Mouse (Mus musculus) hindbrain, embryonic 16.5 days (tissue): ENCODE data around the gene St5. TPM values are rescaled to one million over a fixed set of nuclear protein-coding genes. Genes with fewer than 3 reads are reported as not detected.

Source experiments
- ATAC-seq: fragments of 200-750 bp; cut with Nextera tagmentation; 2 replicates; pipeline ENCODE4 v1.8.0; 2017; ENCODE audit warnings: moderate TSS enrichment, moderate library complexity
- H3K27ac ChIP-seq: fragments of 300-500 bp; sonication (generic); 2 replicates; pipeline ENCODE4 v1.5.1; 2014; ENCODE audit warnings: low read depth, mild to moderate bottlenecking, control low read depth, low read length, moderate library complexity
- H3K27me3 ChIP-seq: fragments of 300-500 bp; sonication (generic); replicated peaks from 2 replicates; pipeline ENCODE4 v1.6.1; 2014; ENCODE audit warnings: low read length; ENCODE audit not compliant: control insufficient read depth, insufficient read depth
- H3K36me3 ChIP-seq: fragments of 300-500 bp; sonication (generic); 2 replicates; pipeline ENCODE4 v1.6.1; 2014; ENCODE audit warnings: mild to moderate bottlenecking, low read length, moderate library complexity, mixed read lengths; ENCODE audit not compliant: control insufficient read depth, insufficient read depth
- H3K4me1 ChIP-seq: fragments of 300-500 bp; sonication (generic); 2 replicates; pipeline ENCODE4 v1.6.1; 2014; ENCODE audit warnings: low read depth, low read length; ENCODE audit not compliant: control insufficient read depth, insufficient read depth
- H3K4me2 ChIP-seq: fragments of 300-500 bp; sonication (generic); 2 replicates; pipeline ENCODE4 v1.6.1; 2014; ENCODE audit warnings: mild to moderate bottlenecking, low read length, control low read depth, moderate library complexity
- H3K4me3 ChIP-seq: fragments of 300-500 bp; sonication (generic); 2 replicates; pipeline ENCODE4 v1.5.1; 2014; ENCODE audit warnings: mild to moderate bottlenecking, low read length, control low read depth, moderate library complexity
- H3K9ac ChIP-seq: fragments of 300-500 bp; sonication (generic); 2 replicates; pipeline ENCODE4 v1.6.1; 2014; ENCODE audit warnings: low read depth, mild to moderate bottlenecking, control low read depth, low read length, moderate library complexity
- H3K9me3 ChIP-seq: fragments of 300-500 bp; sonication (generic); 2 replicates; pipeline ENCODE4 v1.6.1; 2014; ENCODE audit warnings: mild to moderate bottlenecking, low read length, moderate library complexity; ENCODE audit not compliant: control insufficient read depth
- WGBS: fragments of 180-500 bp; shearing (Covaris S2); extraction: QIAGEN DNeasy Blood & Tissue Kit; methylation state at CpG from one replicate; pipeline ENCODE4 v1.1.7; 2014; 5-methylcytosine and 5-hydroxymethylcytosine counted together
- polyA plus RNA-seq: library from polyadenylated mRNA; unstranded; fragments of >200 nt; fragmentation: Nextera tagmentation; extraction: Ambion mirVana; gene quantifications from 2 replicates; pipeline ENCODE4 v1.2.1, GENCODE M21; 2015

Gene St5
- polyA plus RNA-seq, 1 experiment from 2014 or later: 21.3 TPM

GRCm38 (mm10) chr7:109561466-109562153 lies 141.8 kb downstream of the St5 start:
- H3K9ac ChIP-seq: no peak overlapping the region
- no peaks in the 10 kb centered on the region for H3K4me1 ChIP-seq
- no peaks in the 10 kb centered on the region for H3K27me3 ChIP-seq
- no peak overlapping the region for H3K4me3 ChIP-seq
- H3K9me3 ChIP-seq: no peaks in the 10 kb centered on the region
- H3K36me3 ChIP-seq: no peaks in the 10 kb centered on the region
- no peak for ATAC-seq
- no peak overlapping the region for H3K4me2 ChIP-seq
- H3K27ac ChIP-seq: no peak overlapping the region
- WGBS: 57% methylated on average over 8 of the region's 8 CpGs

GRCm38 (mm10) chr7:109559536-109559935 lies 143.9 kb downstream of the St5 start:
- Histone ChIP-seq H3K36me3 (no peaks in the 10 kb centered on the region), H3K27ac (no peak overlapping the region), H3K27me3 (no peaks in the 10 kb centered on the region), H3K4me2 (no peak overlapping the region), H3K9ac (no peak overlapping the region), H3K4me1 (no peaks in the 10 kb centered on the region), H3K4me3 (no peak overlapping the region), H3K9me3 (no peaks in the 10 kb centered on the region)
- peak; percentile 63 for ATAC-seq
- WGBS: 46% methylated on average over 6 of the region's 6 CpGs

GRCm38 (mm10) chr7:109546726-109547125 lies 156.7 kb downstream of the St5 start:
- no peak overlapping the region for H3K4me2 ChIP-seq
- H3K9ac ChIP-seq: no peak overlapping the region
- no peaks in the 10 kb centered on the region for H3K9me3 ChIP-seq
- H3K36me3 ChIP-seq: no peaks in the 10 kb centered on the region
- ATAC-seq: no peak
- H3K4me1 ChIP-seq: no peaks in the 10 kb centered on the region
- no peak overlapping the region for H3K4me3 ChIP-seq
- 97% methylated on average over 5 of the region's 5 CpGs for WGBS
- no peaks in the 10 kb centered on the region for H3K27me3 ChIP-seq
- H3K27ac ChIP-seq: no peak overlapping the region

GRCm38 (mm10) chr7:109546186-109546585 lies 157.2 kb downstream of the St5 start:
- Histone ChIP-seq H3K4me1 (no peaks in the 10 kb centered on the region), H3K9ac (no peak overlapping the region), H3K4me3 (no peak overlapping the region), H3K36me3 (no peaks in the 10 kb centered on the region), H3K9me3 (no peaks in the 10 kb centered on the region), H3K4me2 (no peak overlapping the region), H3K27me3 (no peaks in the 10 kb centered on the region), H3K27ac (no peak overlapping the region)
- ATAC-seq: no peak
- 92% methylated on average over 2 of the region's 2 CpGs for WGBS

DNA sequence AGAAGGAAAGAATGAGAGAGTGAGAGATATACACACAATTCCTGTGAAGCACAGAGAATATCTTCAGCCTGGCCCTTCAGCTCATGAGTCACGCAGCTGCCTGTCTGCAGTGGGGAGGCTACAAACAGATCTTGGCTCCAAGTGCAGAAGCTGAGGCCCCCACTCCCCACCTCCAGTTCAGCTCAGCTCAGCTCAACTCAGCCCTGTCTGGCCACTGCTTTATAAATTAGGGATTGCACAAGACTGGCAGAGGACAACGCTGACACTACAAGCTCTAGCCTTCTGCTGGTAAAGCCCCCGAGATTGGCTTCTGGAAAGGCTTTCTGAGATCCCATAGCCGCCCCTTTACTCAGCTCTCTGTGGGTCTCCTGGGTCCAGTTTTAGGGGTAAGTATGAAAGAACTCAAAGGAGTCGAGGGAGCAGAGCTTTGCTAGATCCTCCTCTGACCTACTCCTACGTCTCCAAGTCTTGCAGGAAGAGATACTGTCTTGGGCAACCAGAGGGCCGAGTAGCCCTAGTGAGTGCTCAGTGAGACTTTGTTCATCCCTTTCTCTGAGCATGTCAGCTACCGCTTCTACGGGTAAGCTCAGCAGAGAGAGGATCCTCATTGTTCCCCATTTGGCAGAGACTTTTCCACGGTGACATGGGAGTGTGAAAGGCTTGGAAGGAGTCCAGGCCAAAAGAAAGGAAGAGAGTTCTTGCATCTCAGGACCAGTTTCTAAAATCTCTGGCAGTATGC lies 158.0 kb downstream of the St5 start:
- Histone ChIP-seq H3K9ac (no peak overlapping the region), H3K27ac (peak overlapping the region; percentile 1; the same call in 1 of the 2 replicates), H3K4me3 (no peak overlapping the region), H3K4me1 (no peaks in the 10 kb centered on the region), H3K9me3 (no peaks in the 10 kb centered on the region), H3K36me3 (no peaks in the 10 kb centered on the region), H3K4me2 (no peak overlapping the region), H3K27me3 (no peaks in the 10 kb centered on the region)
- ATAC-seq: no peak; the same call in 1 of the 2 replicates
- 73% methylated on average over 10 of the region's 10 CpGs for WGBS

DNA sequence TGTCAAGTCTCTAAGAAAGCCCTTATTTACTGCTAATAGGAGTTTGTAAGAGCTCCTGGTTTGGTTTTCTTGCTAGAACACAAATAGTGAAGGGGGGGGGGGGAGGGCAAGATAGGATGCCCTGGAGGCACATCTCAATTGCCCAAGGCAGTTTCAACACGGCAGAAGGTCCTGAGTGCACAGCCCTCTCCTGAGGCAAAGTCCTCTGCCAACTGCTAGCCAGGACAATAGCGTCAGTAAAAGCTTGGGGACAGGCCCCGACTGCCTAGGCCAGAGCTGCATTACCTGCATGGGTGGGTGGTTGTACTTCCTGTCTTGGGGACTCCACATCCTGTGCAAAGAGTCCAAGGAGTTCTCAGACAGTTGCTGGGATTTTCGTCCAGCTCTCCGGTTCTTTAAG lies 158.6 kb downstream of the St5 start:
- Histone ChIP-seq H3K27ac (no peak overlapping the region), H3K36me3 (no peaks in the 10 kb centered on the region)
- ATAC-seq: no peak

DNA sequence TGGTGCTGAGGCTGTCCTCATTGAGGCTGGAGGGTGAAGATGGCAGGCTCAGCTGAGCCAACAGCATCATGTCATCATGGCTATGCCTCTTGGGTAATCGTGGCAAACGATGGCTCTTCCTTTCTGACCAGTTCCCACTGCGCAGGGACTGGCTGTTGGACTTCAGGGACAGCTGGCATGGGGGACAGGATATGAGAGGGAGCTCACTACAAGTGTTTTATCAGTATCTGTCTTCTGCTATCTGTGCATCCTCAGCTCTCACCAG lies 161.1 kb downstream of the St5 start:
- H3K4me3 ChIP-seq: no peak overlapping the region
- no peak overlapping the region for H3K9ac ChIP-seq
- no peaks in the 10 kb centered on the region for H3K4me1 ChIP-seq
- no peaks in the 10 kb centered on the region for H3K27me3 ChIP-seq
- WGBS: 95% methylated on average over 3 of the region's 3 CpGs
- no peak overlapping the region for H3K4me2 ChIP-seq
- no peak for ATAC-seq
- H3K9me3 ChIP-seq: no peaks in the 10 kb centered on the region
- no peaks in the 10 kb centered on the region for H3K36me3 ChIP-seq
- no peak overlapping the region for H3K27ac ChIP-seq

More for the DNA sequence above, 158.6 kb downstream of the St5 start:
- Histone ChIP-seq H3K9ac (no peak overlapping the region), H3K4me3 (no peak overlapping the region), H3K4me1 (no peaks in the 10 kb centered on the region), H3K27me3 (no peaks in the 10 kb centered on the region), H3K4me2 (no peak overlapping the region), H3K9me3 (no peaks in the 10 kb centered on the region)
- 73% methylated on average over 5 of the region's 5 CpGs for WGBS

DNA sequence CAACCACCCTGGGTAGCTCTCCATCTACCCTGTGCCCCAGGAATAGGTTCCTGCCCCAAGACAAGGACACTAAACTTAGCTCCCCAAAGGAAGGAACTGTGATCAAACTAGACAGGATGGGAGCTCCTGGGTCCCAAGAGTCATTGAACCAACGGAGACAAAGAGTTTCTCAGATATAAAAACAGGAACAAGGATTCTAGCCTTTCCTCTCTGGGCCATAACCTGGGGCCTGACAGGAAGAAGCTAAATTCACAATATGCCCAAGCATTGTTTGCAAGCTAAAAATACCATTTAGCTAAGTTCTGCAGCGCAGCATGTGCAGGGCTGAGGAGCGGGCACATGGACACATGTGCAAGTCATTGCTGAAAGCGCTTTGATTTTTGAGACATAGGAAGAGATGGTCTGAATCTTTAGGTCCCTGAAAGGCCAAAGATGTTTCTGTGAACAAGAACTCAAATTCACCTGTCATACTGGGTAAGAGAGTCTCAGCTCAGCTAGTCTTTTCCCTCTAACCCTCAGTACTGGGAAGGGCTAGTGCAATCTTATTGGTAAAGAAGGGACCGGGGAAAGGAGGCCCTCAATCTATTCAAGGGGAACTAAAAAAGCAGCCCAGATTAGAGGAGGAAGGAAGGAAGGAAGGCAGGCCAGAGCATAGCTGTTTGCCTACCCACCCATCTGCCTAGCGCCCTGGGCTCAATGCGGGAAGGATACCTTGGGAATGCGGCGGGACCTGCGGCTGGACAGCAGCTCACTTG lies 161.6 kb downstream of the St5 start:
- Histone ChIP-seq H3K9me3 (no peaks in the 10 kb centered on the region), H3K4me1 (peaks cover 2% of the 10 kb centered on the region), H3K4me3 (no peak overlapping the region), H3K9ac (no peak overlapping the region), H3K4me2 (no peak overlapping the region), H3K27me3 (no peaks in the 10 kb centered on the region), H3K27ac (no peak overlapping the region), H3K36me3 (no peaks in the 10 kb centered on the region)
- no peak for ATAC-seq
- 91% methylated on average over 10 of the region's 10 CpGs for WGBS

DNA sequence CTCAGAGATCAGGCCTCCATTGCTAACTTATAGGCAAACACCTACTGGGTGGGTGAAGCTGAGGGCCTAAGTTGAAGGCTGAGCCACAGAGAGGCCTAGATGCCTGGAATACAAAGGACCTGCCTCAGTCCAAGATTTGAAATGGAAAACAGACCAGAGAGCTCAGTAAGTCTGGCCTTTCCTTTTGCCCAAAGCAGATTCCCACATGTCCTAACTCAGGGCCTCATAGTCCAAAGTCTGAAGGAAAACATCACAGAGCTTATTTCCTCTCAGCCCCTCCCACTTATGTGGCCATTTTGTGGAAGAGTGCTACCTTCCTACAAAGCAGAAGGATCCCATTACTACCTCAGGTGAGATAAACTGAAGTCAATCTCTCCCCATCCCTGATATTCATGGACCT lies 162.5 kb downstream of the St5 start:
- no peaks in the 10 kb centered on the region for H3K36me3 ChIP-seq
- no peak for ATAC-seq
- H3K9ac ChIP-seq: no peak overlapping the region
- no peak overlapping the region for H3K4me3 ChIP-seq
- no peak overlapping the region for H3K27ac ChIP-seq
- H3K4me1 ChIP-seq: peaks cover 10% of the 10 kb centered on the region
- no peaks in the 10 kb centered on the region for H3K9me3 ChIP-seq
- no peaks in the 10 kb centered on the region for H3K27me3 ChIP-seq
- no peak overlapping the region for H3K4me2 ChIP-seq
